Mouse (Mus musculus) kidney, embryonic 14.5 days (tissue): Measurements from ENCODE around the gene Gpr155. TPM values are rescaled to one million over a fixed set of nuclear protein-coding genes. Genes with fewer than 3 reads are reported as not detected.
A peak's percentile ranks its signal among the peaks of the same experiment; 100 is the strongest.

Experiments used
- ATAC-seq: fragments of 200-750 bp; cut with Nextera tagmentation; 2 replicates; pipeline ENCODE4 v1.8.0; 2017; ENCODE audit warnings: moderate number of reproducible peaks, mild to moderate bottlenecking, moderate TSS enrichment, moderate library complexity; ENCODE audit not compliant: low FRiP score, low TSS enrichment
- H3K27ac ChIP-seq: fragments of 300-500 bp; sonication (generic); 2 replicates; pipeline ENCODE4 v1.5.1; 2014; ENCODE audit warnings: low read depth, mild to moderate bottlenecking, low read length, moderate library complexity, mixed read lengths
- H3K27me3 ChIP-seq: fragments of 300-500 bp; sonication (generic); 2 replicates; pipeline ENCODE4 v1.6.1; 2014; ENCODE audit warnings: mild to moderate bottlenecking, low read length; ENCODE audit not compliant: control insufficient read depth, insufficient read depth
- H3K36me3 ChIP-seq: fragments of 300-500 bp; sonication (generic); 2 replicates; pipeline ENCODE4 v1.6.1; 2014; ENCODE audit warnings: low read length, mixed read lengths; ENCODE audit not compliant: control insufficient read depth, insufficient read depth
- H3K4me1 ChIP-seq: fragments of 300-500 bp; sonication (generic); 2 replicates; pipeline ENCODE4 v1.6.1; 2014; ENCODE audit warnings: low read length, mixed read lengths; ENCODE audit not compliant: control insufficient read depth, insufficient read depth
- H3K4me2 ChIP-seq: fragments of 300-500 bp; sonication (generic); replicated peaks from 2 replicates; pipeline ENCODE4 v1.6.1; 2014; ENCODE audit warnings: low read depth, mild to moderate bottlenecking, low read length
- H3K4me3 ChIP-seq: fragments of 300-500 bp; sonication (generic); 2 replicates; pipeline ENCODE4 v1.5.1; 2014; ENCODE audit warnings: mild to moderate bottlenecking, low read length
- H3K9ac ChIP-seq: fragments of 300-500 bp; sonication (generic); 2 replicates; pipeline ENCODE4 v1.6.1; 2014; ENCODE audit warnings: low read depth, mild to moderate bottlenecking, low read length, moderate library complexity
- H3K9me3 ChIP-seq: fragments of 300-500 bp; sonication (generic); 2 replicates; pipeline ENCODE4 v1.6.1; 2016; ENCODE audit warnings: low read length; ENCODE audit not compliant: control insufficient read depth
- WGBS: fragments of 180-500 bp; shearing (Covaris S2); extraction: QIAGEN DNeasy Blood & Tissue Kit; methylation state at CpG from one replicate; pipeline ENCODE4 v1.1.7; 2014; 5-methylcytosine and 5-hydroxymethylcytosine counted together
- polyA plus RNA-seq: library from polyadenylated mRNA; unstranded; fragments of >200 nt; fragmentation: Nextera tagmentation; extraction: Ambion mirVana; gene quantifications from 2 replicates; pipeline ENCODE4 v1.2.1, GENCODE M21; 2014

Gpr155 gene
- polyA plus RNA-seq, 1 experiment from 2014 or later, result 6.9 TPM

DNA sequence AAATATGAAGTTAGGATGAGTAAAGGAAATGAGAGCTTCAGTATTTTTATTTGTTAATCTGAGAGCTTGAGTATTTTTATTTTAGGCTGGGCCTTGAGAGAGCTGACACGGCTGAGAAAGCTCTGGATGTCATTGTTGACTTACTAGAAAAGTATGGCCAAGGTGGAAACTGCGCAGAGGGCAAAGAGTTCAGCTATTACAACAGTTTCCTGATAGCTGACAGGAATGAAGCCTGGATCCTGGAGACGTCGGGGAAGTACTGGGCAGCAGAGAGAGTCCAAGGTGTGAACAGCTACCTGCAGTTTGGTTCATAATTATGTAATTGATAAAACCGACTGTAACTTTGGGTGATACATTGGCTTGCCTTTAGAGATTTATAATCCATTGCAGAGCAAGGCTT lies 67.2 kb downstream of the Gpr155 start:
- Histone ChIP-seq H3K9ac (no peak overlapping the region), H3K9me3 (no peaks in the 10 kb centered on the region), H3K36me3 (no peaks in the 10 kb centered on the region), H3K27me3 (no peaks in the 10 kb centered on the region), H3K4me3 (no peak overlapping the region), H3K27ac (no peak overlapping the region), H3K4me2 (no peak overlapping the region), H3K4me1 (no peaks in the 10 kb centered on the region)
- no peak for ATAC-seq
- 82% methylated on average over 5 of the region's 5 CpGs for whole genome bisulfite sequencing

DNA sequence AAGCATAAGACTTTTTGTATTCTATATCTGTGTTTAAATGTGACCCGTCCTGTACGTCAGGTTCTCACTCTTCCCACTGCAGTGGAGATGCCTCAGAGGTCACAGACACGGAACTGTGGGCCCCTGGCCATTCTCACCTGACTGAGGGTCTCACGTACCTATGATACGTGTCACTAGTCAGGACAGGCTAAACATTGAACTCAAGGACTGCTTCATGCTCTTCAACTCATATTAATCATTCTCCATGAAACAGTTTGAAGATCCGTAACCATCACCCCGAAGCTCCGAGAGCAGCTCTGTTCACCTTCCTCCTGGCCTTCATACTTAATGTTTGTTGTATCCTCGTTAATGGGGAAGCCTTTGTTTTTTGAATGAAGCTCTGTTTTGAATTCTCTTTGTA lies 68.9 kb downstream of the Gpr155 start:
- no peak overlapping the region for H3K9ac ChIP-seq
- 91% methylated on average over 9 of the region's 9 CpGs for WGBS
- H3K4me1 ChIP-seq, result 0 out of 2 replicates have a peak, but pooled peaks cover 4% of the 10 kb centered on the region
- no peak overlapping the region for H3K4me2 ChIP-seq
- H3K4me3 ChIP-seq, result no peak overlapping the region
- no peak for ATAC-seq
- no peak overlapping the region for H3K27ac ChIP-seq
- no peaks in the 10 kb centered on the region for H3K9me3 ChIP-seq
- no peaks in the 10 kb centered on the region for H3K27me3 ChIP-seq
- no peaks in the 10 kb centered on the region for H3K36me3 ChIP-seq

DNA sequence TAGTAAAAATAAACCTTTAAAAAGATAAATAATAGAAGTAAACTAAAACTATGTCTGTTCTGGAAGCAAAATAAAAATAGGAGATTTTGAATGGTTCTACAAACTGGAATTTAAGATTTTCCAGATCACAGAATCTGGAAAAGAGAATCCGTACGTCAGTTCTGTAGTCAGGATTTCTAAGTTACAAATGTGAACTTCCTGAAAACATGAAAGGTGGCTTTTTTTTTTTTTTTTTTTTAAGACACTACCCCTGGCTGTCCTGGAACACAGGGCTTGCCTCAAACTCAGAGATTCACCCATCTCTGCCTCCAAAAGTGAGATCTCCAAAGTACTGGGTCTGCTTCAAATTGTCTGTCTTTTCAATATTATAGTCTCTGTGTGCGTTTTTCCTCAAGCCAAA lies 72.1 kb downstream of the Gpr155 start:
- 96% methylated on average over 3 of the region's 3 CpGs for WGBS
- ATAC-seq, result no peak
- H3K4me3 ChIP-seq, result no peak overlapping the region

DNA sequence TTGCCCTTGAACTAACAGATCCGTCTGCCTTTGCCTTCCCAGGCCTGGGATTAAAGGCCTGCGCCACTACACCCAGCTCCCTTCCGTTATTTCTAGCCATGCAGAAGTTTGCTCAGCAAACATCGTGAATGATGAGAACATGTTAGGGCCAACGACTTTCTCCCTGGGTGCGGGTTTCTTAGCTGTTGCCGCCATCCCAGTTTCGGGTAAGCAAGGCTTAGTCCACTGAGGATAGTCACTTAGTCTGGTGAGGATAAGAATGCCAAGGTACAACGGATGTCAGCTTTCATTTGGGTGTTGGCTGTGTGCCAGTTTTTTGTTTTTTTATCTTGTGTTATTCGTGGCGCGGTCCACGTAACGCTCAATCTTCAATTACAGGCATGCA lies 73.3 kb downstream of the Gpr155 start:
- peak; percentile 36; the same call in 1 of the 2 replicates for ATAC-seq

More for the DNA sequence above, 72.1 kb downstream of the Gpr155 start:
- Histone ChIP-seq H3K4me2 (no peak overlapping the region), H3K27me3 (no peaks in the 10 kb centered on the region), H3K4me1 (peaks cover 6% of the 10 kb centered on the region; the same call in 1 of the 2 replicates), H3K9ac (no peak overlapping the region), H3K27ac (no peak overlapping the region), H3K36me3 (peaks cover 8% of the 10 kb centered on the region; the same call in 1 of the 2 replicates), H3K9me3 (no peaks in the 10 kb centered on the region)

DNA sequence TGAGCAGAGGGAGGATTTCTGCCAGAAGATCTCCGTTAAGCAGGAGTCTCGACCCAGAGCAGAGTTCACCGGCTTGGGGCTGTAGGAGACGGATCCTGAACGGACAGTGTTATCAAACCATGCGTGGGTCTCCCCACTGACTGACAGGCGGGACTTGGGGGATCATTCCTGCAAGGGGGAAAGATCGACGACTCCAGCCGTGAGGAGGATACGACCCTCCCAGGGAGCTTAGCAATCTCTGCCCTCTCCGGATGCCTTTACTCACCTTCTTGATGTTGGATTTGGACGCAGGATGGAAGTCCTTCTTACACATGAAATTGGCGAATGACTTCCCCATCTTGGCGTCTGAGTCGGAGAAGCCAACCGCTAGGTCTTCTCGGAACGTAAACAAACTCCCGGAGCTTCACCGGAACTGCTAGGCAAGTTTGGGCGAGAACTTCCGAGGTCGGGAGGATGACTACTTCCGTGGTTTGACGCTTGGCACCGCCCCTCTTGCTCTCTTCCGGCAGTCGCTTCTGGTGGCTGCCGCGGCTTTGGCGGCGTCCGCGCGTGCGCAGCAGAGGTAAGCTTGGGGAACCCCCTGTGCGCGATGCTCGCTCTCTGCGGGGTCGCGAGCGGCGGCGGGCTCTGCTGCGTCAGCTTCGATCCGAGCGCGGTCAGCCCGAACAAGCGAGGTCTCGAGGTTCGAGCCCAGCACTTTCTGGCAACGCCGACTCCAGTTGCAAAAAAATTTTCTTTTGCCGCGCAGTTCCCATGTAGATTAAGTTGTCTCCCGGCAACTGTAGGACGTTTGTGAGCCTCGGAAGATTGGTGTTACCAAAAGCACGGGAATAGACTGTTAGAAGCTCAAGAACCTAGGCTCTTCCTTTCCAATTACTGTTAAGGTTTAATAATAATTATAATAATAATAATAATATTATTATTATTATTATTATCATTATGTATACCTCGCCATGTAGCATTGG lies 73.9 kb downstream of the Gpr155 start, which contains the start of the genes Scrn3 and Cir1:
Gene Scrn3, plus strand, starts transcription at position 450 of the 965 bp plus-strand sequence.
Gene Cir1, minus strand, starts transcription at position 550 of the 965 bp plus-strand sequence.
- H3K9ac ChIP-seq, result peak within 1 kb of the TSS; percentile 72
- peak within 1 kb of the TSS; percentile 75 for H3K4me3 ChIP-seq
- under 1% methylated on average over 64 of the region's 64 CpGs for WGBS
- H3K4me2 ChIP-seq, result peak within 1 kb of the TSS; percentile 76
- no peaks in the 10 kb centered on the region for H3K9me3 ChIP-seq
- peak within 1 kb of the TSS; percentile 80; the same call in 1 of the 2 replicates for H3K27ac ChIP-seq
- ATAC-seq, result peak; percentile 96
- H3K4me1 ChIP-seq, result peaks cover 6% of the 10 kb centered on the region; the same call in 1 of the 2 replicates
- H3K36me3 ChIP-seq, result peaks cover 21% of the 10 kb centered on the region
- H3K27me3 ChIP-seq, result no peaks in the 10 kb centered on the region

More for the DNA sequence above, 73.3 kb downstream of the Gpr155 start:
- peak overlapping the region; percentile 75 for H3K4me3 ChIP-seq
- 40% methylated on average over 14 of the region's 14 CpGs for WGBS
- H3K27ac ChIP-seq, result peak overlapping the region; percentile 38; the same call in 1 of the 2 replicates
- H3K4me1 ChIP-seq, result peaks cover 6% of the 10 kb centered on the region; the same call in 1 of the 2 replicates
- no peaks in the 10 kb centered on the region for H3K27me3 ChIP-seq
- peak overlapping the region; percentile 52 for H3K4me2 ChIP-seq
- peaks cover 17% of the 10 kb centered on the region for H3K36me3 ChIP-seq
- no peaks in the 10 kb centered on the region for H3K9me3 ChIP-seq
- H3K9ac ChIP-seq, result peak overlapping the region; percentile 72

DNA sequence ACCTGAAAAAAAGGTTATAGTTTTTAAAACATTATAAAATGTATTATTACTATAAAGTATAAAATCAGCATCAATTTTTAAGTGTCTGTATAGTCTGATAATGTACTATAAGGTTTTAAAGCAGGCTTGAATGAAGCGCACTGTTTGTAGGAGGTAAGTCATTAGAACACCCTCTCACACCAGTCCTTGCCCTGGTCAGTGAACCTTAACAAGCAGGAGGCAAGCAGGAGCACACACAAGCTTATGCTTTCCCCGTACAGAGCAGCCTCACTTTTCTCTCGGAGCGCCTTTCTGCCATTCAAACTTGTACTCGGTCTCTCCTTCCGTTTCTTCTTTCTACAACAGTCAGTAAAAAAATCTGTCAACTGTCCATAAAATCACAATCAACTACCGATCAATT lies 80.4 kb downstream of the Gpr155 start:
- no peak for ATAC-seq
- H3K4me1 ChIP-seq, result no peaks in the 10 kb centered on the region
- peaks cover 69% of the 10 kb centered on the region for H3K36me3 ChIP-seq
- no peak overlapping the region for H3K4me3 ChIP-seq
- H3K9ac ChIP-seq, result no peak overlapping the region
- H3K4me2 ChIP-seq, result no peak overlapping the region
- H3K9me3 ChIP-seq, result no peaks in the 10 kb centered on the region
- 62% methylated on average over 7 of the region's 7 CpGs for WGBS
- no peaks in the 10 kb centered on the region for H3K27me3 ChIP-seq
- H3K27ac ChIP-seq, result no peak overlapping the region

DNA sequence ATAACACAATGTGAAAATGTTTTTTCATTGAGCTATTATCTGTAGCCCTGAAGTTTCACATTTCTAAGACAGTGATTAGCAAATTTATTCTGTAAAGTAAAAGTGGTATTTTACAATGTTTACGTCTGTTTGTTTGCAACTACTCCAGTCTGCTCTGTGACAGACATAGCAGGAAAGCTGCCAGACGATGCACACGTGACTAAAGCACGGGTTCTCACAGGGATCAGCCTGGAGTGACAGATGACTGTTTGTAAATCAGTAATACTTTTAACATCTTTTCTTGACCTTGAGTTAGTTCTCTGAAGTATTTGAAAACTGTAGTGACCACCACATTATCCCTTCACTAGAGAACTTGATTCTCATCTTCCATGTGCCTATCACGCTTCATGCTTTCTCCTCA lies 81.9 kb downstream of the Gpr155 start:
- no peak overlapping the region for H3K9ac ChIP-seq
- no peak overlapping the region for H3K4me3 ChIP-seq
- no peaks in the 10 kb centered on the region for H3K9me3 ChIP-seq
- H3K4me2 ChIP-seq, result no peak overlapping the region
- ATAC-seq, result no peak
- 94% methylated on average over 5 of the region's 5 CpGs for WGBS
- peaks cover 67% of the 10 kb centered on the region for H3K36me3 ChIP-seq
- no peaks in the 10 kb centered on the region for H3K27me3 ChIP-seq
- no peaks in the 10 kb centered on the region for H3K4me1 ChIP-seq
- no peak overlapping the region for H3K27ac ChIP-seq

DNA sequence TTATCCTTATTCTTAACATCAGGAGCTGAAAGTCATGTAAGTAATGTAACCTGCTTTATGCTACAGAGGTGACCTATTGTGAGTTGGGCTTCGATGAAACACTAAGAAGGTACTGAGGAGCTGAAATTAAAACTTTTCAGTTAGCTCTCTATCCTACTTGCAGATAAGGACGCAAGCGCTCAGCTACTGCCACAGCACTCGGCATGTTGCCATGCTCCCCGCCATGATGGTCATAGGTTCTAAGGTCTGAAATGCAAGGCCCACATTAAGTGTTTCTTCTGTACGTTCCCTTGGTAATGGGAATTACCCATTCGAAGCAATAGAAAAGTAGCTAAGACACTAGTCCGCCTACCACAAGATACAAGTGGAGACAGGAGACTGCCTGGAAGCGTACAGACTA lies 83.7 kb downstream of the Gpr155 start:
- ATAC-seq, result no peak
- Histone ChIP-seq H3K27ac (no peak overlapping the region), H3K4me1 (no peaks in the 10 kb centered on the region), H3K36me3 (peaks cover 61% of the 10 kb centered on the region), H3K9ac (no peak overlapping the region), H3K4me3 (no peak overlapping the region), H3K27me3 (no peaks in the 10 kb centered on the region), H3K4me2 (no peak overlapping the region), H3K9me3 (no peaks in the 10 kb centered on the region)
- WGBS, result 96% methylated on average over 9 of the region's 9 CpGs

DNA sequence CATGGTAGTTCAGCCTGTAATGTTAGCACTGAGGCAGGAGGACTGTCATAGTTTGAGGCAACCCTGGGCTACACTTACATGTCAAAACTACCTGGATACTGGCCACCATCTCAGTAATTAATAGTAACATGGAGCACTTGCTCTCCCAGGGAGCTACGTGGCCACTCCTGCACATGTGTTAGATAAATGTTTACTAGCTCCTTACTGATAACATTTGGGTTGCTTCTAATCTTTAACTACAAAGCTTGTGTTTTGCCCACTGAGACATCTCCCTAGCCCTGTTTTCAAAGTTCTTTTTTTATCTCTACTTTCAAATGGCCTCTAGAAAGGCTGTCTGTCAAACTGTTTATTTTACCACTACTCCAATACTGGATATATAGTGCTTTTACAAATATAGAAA lies 84.4 kb downstream of the Gpr155 start:
- no peak for ATAC-seq
- Histone ChIP-seq H3K4me2 (no peak overlapping the region), H3K36me3 (peaks cover 55% of the 10 kb centered on the region), H3K9me3 (no peaks in the 10 kb centered on the region), H3K27me3 (no peaks in the 10 kb centered on the region), H3K27ac (no peak overlapping the region), H3K9ac (no peak overlapping the region), H3K4me1 (no peaks in the 10 kb centered on the region), H3K4me3 (no peak overlapping the region)
- 93% methylated on average over 1 of the region's 1 CpGs for WGBS
